Mouse (Mus musculus): ENCODE measurements around the gene Mtm1.

Mtm1 gene

GRCm38 (mm10) chrX:71210467-71210866, at the start of gene Mtm1:
Gene Mtm1, plus strand, starts transcription at chrX:71210767.
- DNase-seq = no peak

GRCm38 (mm10) chrX:71181526-71181925, 29.0 kb upstream of the Mtm1 start:
- DNase-seq = no peak

DNA sequence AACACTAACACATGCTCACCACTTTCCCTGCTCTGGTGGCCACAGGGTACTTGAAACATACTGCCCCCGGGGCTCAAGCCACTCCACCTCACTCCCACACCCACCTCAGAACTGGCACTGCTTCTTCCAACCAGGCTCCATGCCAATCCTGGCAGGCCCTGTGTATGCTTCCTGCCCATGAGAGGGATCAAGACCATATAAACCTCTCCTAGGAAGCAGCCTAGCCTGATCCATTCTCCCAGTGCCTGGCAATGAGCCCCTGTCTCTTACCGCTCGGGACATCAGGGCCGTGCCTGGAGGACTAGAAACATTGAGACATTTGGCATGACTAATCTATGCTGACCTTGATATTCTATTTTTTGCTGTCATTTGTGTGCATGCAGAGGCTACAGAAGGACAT, 26.9 kb upstream of the Mtm1 start:
- no peak for DNase-seq

GRCm38 (mm10) chrX:71186396-71186795, 24.2 kb upstream of the Mtm1 start:
- DNase-seq = no peak

DNA sequence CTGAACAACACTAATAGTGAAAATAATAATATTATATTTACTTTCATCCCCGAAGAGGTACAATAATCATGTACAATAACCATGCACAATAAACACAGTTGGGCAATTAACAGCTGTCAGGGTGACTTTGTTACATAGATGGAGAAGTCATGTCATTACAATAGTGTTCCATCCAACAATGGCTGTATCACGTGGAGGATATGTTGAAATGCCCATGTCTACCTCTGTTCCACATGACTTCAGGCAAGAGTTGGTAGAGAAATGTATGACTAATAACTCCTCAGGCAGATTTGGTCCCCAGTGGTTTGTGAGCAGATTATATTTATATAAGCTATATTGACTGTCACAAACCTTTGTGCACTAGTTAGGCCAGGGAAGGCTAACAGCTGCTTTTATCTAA, 5.8 kb upstream of the Mtm1 start:
- no peak for DNase-seq

DNA sequence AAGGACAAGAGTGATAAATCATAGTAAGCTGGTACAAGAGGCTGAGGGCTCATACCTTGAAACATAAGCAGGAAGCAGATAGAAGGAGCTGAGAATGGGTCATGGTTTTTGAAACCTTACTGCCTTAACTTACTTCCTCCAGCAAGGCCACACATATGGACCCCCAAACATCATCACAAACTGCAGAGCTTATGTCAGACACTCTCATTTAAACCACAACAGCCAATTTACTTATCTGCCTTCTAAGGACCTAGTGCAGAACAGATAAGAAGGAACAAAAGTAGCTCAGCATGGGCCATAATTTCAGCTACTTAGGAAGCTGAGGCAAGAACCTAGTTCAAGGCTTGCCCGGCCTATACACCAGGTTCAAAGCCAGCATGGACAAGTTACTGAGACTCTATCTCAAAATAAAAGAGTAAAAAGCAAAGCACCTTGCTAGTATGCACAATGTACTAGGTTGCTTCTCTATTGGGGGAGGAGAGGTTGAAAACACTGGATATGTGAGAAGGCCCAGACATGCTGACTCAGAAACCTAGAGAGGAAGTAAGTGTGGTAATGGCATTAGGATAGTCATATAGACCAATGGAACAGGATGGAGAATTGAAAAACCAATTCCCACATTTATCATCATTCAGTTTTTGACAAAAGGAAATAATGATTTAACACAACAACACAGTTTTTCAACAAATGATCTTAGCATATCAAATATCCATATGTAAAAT, 4.6 kb upstream of the Mtm1 start:
- no peak for DNase-seq

- DNase-seq = no peak
These were observed 4.0 kb upstream of the Mtm1 start for GRCm38 (mm10) chrX:71206595-71206994.

GRCm38 (mm10) chrX:71212911-71213310, 2.3 kb downstream of the Mtm1 start:
- no peak for DNase-seq

GRCm38 (mm10) chrX:71214441-71215112, 4.0 kb downstream of the Mtm1 start:
- peak; percentile 70 to 79 for DNase-seq

- DNase-seq = no peak
These were observed 4.6 kb downstream of the Mtm1 start for GRCm38 (mm10) chrX:71215113-71215708.

DNA sequence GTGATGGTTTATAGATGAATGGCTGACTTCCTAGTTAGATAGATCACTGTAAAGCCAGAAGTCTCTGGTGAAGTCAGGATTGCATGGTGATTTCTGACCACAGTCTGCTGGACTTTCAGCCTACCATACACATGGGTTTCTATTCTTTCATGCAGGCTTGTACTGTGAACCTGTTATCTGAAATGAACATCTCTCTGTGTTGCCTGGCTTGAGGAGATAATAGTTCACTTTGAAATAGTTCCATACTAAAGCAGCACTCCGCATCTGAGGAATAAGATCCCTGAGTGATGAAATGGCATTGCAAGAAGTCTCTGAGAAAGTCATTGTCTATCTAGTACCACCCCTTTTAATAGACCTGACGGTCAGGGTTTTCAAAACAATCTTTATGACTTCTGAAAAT, 6.3 kb downstream of the Mtm1 start:
- DNase-seq = no peak

- no peak for DNase-seq
These were observed 8.3 kb downstream of the Mtm1 start for GRCm38 (mm10) chrX:71218853-71219252.

- no peak for DNase-seq
These were observed 10.3 kb downstream of the Mtm1 start for GRCm38 (mm10) chrX:71220896-71221295.

DNA sequence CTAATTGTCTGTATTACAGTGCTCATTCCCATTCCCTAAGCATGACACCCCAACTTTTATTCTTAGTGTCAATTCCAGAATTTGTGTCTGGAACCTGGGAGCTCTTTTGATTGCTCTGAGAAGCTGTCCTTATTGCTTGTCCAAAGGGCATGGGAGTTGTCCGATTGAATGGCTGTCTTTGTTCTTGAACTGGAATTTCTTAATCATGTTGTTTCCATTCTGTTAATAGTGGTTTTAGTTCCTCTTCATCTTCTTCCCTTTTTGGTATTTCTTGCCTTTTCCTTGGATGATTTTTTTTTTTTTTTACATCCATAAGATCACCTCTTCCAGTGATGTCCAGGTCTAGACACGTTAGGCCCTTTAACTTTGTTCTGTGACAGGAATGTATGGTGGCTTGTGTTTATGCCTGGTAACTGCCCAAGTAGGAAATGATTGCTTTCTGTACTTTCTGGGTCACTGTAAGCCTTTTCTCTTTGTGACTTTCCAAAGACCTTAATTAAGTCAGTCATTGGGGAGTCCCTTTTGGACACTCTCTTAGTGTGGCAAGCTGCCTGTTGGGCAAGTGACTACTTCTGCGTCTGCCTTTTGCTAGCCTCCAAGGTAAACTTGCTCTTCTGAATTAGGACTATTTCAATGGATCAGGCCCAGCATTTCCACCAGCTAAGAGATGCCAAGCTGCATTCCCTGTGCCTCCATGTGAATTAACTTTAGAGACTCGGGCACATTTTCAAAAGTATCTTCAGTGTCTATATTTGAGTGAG, 12.3 kb downstream of the Mtm1 start:
- no peak for DNase-seq

DNA sequence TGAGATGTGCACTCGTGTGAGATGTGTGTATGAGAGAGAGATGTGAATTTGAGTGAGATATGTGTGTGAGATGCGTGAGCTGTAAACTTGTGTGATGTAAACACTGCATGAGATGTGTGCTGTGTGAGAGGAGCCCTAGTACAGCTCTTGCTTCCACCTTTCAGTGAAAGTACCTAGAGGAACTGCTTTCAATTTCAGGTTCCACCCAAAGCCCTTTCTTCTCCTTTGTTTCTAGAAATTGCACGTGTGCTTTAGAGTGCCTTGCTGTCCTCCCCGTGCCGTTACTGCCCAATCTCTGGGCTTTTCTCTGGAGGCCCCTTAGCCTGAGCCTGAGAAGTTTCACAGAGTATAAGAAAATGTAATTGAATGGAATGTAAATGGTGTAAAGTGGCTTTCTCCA, 16.3 kb downstream of the Mtm1 start:
- no peak for DNase-seq

DNA sequence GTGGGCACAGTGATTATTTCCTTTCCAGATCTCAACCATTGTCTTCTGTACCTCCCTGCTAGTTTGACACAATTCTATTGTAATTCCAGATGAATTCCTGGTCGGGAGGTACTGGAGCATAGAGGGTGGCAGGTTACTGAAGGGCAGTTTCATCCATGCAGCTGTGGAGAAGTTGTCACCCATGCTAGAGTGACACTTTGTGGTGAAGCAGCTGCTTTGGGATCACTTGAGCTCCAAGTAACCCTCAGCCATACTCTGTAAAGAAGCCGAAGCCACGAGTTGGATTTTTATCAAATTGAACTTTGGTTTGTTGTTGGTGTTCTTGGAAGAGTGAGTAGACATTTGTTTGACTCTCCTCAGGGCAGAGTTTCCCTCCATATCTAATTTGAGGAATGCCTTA, 17.6 kb downstream of the Mtm1 start:
- DNase-seq = no peak

DNA sequence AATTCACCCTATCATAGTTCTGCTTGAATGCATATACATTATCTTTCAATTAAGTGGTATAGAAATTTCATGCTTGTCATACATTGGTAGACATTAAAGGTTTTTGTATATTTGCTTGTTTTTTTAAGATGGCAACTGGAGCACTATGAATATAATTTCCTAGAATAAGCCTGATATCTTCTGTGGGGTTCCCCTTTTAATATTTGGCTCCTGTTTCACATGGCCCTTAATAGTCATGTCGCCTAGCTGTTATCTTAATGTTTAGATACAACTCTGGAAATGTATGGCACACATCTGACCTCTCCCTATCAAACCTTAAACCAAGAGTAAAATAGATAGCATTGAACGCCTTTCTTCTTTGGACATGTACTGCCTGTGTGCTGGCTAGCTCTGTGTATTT, 20.3 kb downstream of the Mtm1 start:
- DNase-seq = no peak

GRCm38 (mm10) chrX:71256422-71256821, 45.9 kb downstream of the Mtm1 start:
- DNase-seq = no peak

DNA sequence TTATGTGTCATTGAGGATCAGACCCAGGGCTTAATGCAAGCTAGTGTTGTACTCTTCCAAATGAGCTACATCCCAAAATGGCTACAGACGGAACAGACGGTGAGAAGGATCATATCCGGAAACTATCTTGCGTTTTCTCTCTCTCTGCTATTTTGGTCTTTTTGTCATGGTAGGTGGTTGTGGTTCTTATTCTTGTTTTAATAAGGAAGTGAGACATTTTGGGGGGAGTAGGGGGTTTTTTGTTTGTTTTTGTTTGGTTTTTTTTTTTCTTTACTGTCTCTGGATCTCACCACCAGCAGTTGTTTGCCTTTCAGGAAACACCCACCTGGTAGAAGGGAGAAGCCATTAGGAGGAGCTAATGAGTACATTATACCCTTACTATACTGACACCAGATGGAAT, 50.3 kb downstream of the Mtm1 start:
- no peak for DNase-seq

DNA sequence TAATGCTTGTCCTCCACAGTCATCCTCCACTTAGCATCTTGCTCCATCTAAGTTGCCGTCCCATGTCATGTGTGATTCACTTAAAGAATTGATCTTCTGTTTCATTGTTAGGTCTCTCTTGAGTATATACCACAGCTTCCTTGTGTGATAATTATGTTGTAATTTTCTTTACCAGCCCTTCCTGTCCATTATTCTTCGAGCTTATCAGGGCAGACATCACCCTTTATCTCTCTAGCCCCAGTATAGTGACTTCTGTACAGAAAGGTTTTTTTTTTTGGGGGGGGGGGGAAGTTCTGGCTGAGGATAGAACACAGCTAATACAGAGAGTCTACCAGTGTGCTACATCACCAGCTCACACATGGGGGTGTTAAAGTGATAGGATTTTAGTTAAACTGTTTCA, 53.7 kb downstream of the Mtm1 start:
- DNase-seq = no peak

DNA sequence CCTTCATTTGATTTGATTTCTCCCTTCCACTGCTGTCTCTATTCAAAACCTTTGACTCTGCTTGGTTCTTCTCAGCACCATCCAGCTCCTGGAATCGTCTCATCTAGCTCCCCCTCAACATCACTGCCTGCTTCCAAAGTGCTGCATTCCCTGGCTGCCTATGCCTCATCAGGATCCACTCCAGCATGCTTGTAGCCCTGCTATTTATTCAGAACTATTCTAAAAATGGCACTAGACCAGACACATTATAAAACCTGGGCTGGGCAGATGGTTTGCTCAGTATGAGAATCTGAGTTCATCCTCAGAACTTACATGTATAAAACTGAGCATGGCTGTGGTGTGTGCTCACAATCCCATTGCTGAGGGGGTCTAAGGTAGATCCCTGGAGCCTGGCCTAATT, 58.4 kb downstream of the Mtm1 start:
- no peak for DNase-seq

DNA sequence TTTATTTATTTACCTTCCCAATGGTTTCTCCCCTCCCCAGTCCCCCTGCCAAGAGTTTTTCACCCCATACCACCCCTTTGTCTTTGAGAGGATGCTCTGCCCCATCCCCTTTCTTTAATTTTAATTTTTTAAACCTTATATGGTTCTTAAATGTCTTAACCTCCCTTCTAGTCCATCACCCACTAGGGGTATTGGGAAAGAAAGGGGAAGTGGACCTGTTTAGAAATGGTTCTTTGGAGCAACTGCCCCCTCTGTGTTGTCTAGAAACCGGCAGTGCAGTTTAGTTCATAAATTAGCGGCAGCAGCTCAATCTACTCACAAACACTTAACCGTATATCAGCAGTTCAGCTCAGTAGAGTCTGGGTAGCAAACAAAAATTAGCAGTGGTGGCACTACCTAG, 63.6 kb downstream of the Mtm1 start:
- no peak for DNase-seq

- DNase-seq = no peak
These were observed 74.9 kb downstream of the Mtm1 start for GRCm38 (mm10) chrX:71285473-71285872.

GRCm38 (mm10) chrX:71287088-71287487, 76.5 kb downstream of the Mtm1 start:
- DNase-seq = no peak

All from thymus, adult 18-20 months (tissue).